Mouse (Mus musculus) brain, embryonic 14.5 days (tissue): ENCODE results near the gene Sidt2.

ENCODE experiments used
- CTCF ChIP-seq: fragments of 200-500 bp; IDR thresholded peaks from 2 replicates; pipeline ENCODE4 v1.5.1; 2012; ENCODE audit warnings: inconsistent platforms, mild to moderate bottlenecking, moderate library complexity, borderline replicate concordance; ENCODE audit not compliant: insufficient read depth, insufficient read length; ENCODE audit errors: extremely low read depth
- POLR2A ChIP-seq: fragments of 200-500 bp; IDR thresholded peaks from 2 replicates; pipeline ENCODE4 v1.6.1; 2012; ENCODE audit warnings: mild to moderate bottlenecking, inconsistent platforms, borderline replicate concordance; ENCODE audit not compliant: poor library complexity, insufficient read depth, insufficient read length, severe bottlenecking; ENCODE audit errors: extremely low read depth

GRCm38 (mm10) chr9:45952890-45953289 lies 2.2 kb downstream of the Sidt2 start:
- TF ChIP-seq CTCF (no peak), POLR2A (no peak)
